Mouse (Mus musculus) bone marrow, adult 2 months (tissue): ENCODE measurements around the gene Hcn4. TPM values are rescaled to one million over a fixed set of nuclear protein-coding genes. Genes with fewer than 3 reads are reported as not detected.

ENCODE experiments used
- H3K27ac ChIP-seq: fragments of 200-500 bp; 2 replicates; pipeline ENCODE4 v1.5.1; 2012; ENCODE audit warnings: low read depth, mild to moderate bottlenecking, control low read depth, inconsistent platforms, low read length; ENCODE audit not compliant: control insufficient read depth, poor library complexity, insufficient read depth
- H3K4me1 ChIP-seq: fragments of 200-500 bp; 2 replicates; pipeline ENCODE4 v1.6.1; 2011; ENCODE audit warnings: low read length; ENCODE audit not compliant: control insufficient read depth, insufficient read depth
- H3K4me3 ChIP-seq: fragments of 200-500 bp; replicated peaks from 2 replicates; pipeline ENCODE3; 2011; ENCODE audit warnings: mild to moderate bottlenecking, low read depth, low read length, control low read depth; ENCODE audit not compliant: control insufficient read depth
- CTCF ChIP-seq: fragments of 200-500 bp; IDR thresholded peaks from 2 replicates; pipeline ENCODE4 v1.5.1; 2011; ENCODE audit warnings: low read length, control low read depth; ENCODE audit not compliant: control insufficient read depth, insufficient read depth
- POLR2A ChIP-seq: fragments of 200-500 bp; IDR thresholded peaks from 2 replicates; pipeline ENCODE4 v1.6.1; 2011; ENCODE audit warnings: low read depth, mild to moderate bottlenecking, control low read depth, low read length, borderline replicate concordance; ENCODE audit not compliant: control insufficient read depth
- WGBS: fragments of 180-500 bp; shearing (Covaris S2); methylation state at CpG from one replicate; pipeline ENCODE4 v1.1.7; 2018; 5-methylcytosine and 5-hydroxymethylcytosine counted together
- polyA plus RNA-seq: library from polyadenylated mRNA; stranded (reverse); fragments of >200 nt; gene quantifications from 2 replicates; pipeline ENCODE4 v1.2.4, GENCODE M21; 2011; ENCODE audit warnings: low replicate concordance; ENCODE audit not compliant: missing spikeins, insufficient read depth, insufficient read length

Gene Hcn4
- polyA plus RNA-seq, 1 experiment: not detected

GRCm38 (mm10) chr9:58863826-58864225 is 40.6 kb downstream of the Hcn4 start:
- Histone ChIP-seq H3K4me3 (no peak overlapping the region), H3K4me1 (no peaks in the 10 kb centered on the region), H3K27ac (no peak overlapping the region)
- 56% methylated on average over 7 of the region's 7 CpGs for WGBS
- TF ChIP-seq POLR2A: no peak
- TF ChIP-seq CTCF: no peak

- Histone ChIP-seq H3K4me3 (no peak overlapping the region), H3K4me1 (no peaks in the 10 kb centered on the region), H3K27ac (no peak overlapping the region)
- WGBS: 76% methylated on average over 10 of the region's 10 CpGs
- TF ChIP-seq CTCF (no peak), POLR2A (no peak)
These were observed 47.9 kb downstream of the Hcn4 start for GRCm38 (mm10) chr9:58871141-58871540.

GRCm38 (mm10) chr9:58873541-58874324 is 50.5 kb downstream of the Hcn4 start:
- Histone ChIP-seq H3K4me3 (no peak overlapping the region), H3K27ac (no peak overlapping the region), H3K4me1 (no peaks in the 10 kb centered on the region)
- 32% methylated on average over 10 of the region's 10 CpGs for WGBS
- peak; percentile 60; the same call in 1 of the 2 replicates for TF ChIP-seq CTCF
- no peak for TF ChIP-seq POLR2A

- TF ChIP-seq CTCF (no peak), POLR2A (no peak)
- 70% methylated on average over 4 of the region's 4 CpGs for WGBS
- no peak overlapping the region for H3K4me3 ChIP-seq
- H3K4me1 ChIP-seq: no peaks in the 10 kb centered on the region
- no peak overlapping the region for H3K27ac ChIP-seq
These were observed 51.1 kb downstream of the Hcn4 start for GRCm38 (mm10) chr9:58874354-58874753.

- Histone ChIP-seq H3K4me3 (no peak overlapping the region), H3K27ac (no peak overlapping the region), H3K4me1 (no peaks in the 10 kb centered on the region)
- TF ChIP-seq CTCF: no peak
- TF ChIP-seq POLR2A: no peak
- WGBS: 78% methylated on average over 6 of the region's 6 CpGs
These were observed 52.2 kb downstream of the Hcn4 start for GRCm38 (mm10) chr9:58875439-58875838.

GRCm38 (mm10) chr9:58876946-58877625 is 53.9 kb downstream of the Hcn4 start:
- 77% methylated on average over 6 of the region's 6 CpGs for WGBS
- TF ChIP-seq CTCF (no peak), POLR2A (no peak)
- Histone ChIP-seq H3K4me3 (no peak overlapping the region), H3K4me1 (no peaks in the 10 kb centered on the region), H3K27ac (no peak overlapping the region)

- 85% methylated on average over 1 of the region's 1 CpGs for WGBS
- H3K4me3 ChIP-seq: no peak overlapping the region
- TF ChIP-seq CTCF: no peak
- TF ChIP-seq POLR2A: no peak
- no peak overlapping the region for H3K27ac ChIP-seq
- H3K4me1 ChIP-seq: no peaks in the 10 kb centered on the region
These were observed 56.6 kb downstream of the Hcn4 start for GRCm38 (mm10) chr9:58879836-58880235.

- no peaks in the 10 kb centered on the region; the same call in 1 of the 2 replicates for H3K4me1 ChIP-seq
- H3K4me3 ChIP-seq: no peak overlapping the region
- H3K27ac ChIP-seq: no peak overlapping the region
- TF ChIP-seq POLR2A (no peak), CTCF (no peak)
- WGBS: 50% methylated on average over 1 of the region's 1 CpGs
These were observed 59.5 kb downstream of the Hcn4 start for GRCm38 (mm10) chr9:58882686-58883085.
